Mouse (Mus musculus): ENCODE data around the gene Fut2.

The Fut2 gene

DNA sequence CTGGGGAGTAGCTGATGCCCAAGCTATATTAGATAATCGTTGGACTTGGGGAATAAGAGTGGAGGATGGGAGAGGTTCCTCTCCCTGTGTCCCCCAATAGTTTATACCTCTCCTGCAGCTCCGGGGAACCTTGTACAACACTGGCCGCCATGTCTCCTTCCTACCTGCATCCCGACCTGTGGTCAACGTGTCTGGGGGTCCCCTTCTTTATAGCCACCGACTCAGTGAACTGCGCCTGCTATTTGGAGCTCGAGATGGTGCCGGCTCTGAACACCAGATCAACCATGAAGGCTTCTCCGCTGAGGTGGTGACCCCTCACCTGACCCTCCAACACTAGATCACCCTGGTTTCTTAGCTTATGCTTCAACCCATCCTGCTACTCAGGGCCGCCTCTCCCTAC is 36.1 kb upstream of the Fut2 start:
- DNase-seq = peak; percentile 43

DNA sequence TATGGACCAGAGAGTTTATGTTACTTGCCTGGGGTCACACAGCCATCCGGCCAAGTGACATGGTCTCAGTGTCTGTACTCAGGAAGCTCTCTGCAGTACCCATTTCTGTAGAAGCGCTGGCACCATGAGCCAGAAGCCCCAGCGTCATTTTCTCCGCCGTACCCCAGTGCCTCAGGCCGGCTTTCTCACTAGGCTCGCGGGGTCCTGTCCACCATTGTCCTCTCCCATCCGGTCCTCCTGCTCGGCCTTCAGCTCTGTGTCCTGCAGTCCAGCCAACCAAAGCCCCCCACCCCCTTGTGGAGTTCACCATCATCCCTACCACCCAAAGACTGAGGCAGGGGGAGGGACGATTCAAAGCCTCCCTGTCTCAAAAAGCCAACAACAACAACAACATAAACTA is 35.4 kb upstream of the Fut2 start:
- peak; percentile 46 for DNase-seq

DNA sequence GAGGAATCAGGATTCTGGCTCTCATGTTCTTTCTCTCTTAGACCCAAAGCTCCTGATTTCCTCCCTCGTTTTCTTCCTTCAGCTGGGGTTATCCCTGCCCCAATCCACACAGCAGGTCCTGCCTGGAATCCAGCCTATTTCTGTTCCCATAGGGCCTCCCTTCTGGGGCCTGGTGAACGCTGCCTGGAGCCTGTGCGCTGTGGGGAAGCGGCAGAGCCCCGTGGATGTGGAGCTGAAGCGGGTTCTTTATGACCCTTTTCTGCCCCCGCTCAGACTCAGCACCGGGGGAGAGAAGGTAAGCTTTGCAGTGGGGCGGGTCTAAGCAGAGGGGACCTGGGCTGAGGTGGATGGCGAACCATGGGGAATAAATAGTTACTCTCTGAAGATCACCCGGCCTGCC is 34.9 kb upstream of the Fut2 start:
- no peak for DNase-seq

DNA sequence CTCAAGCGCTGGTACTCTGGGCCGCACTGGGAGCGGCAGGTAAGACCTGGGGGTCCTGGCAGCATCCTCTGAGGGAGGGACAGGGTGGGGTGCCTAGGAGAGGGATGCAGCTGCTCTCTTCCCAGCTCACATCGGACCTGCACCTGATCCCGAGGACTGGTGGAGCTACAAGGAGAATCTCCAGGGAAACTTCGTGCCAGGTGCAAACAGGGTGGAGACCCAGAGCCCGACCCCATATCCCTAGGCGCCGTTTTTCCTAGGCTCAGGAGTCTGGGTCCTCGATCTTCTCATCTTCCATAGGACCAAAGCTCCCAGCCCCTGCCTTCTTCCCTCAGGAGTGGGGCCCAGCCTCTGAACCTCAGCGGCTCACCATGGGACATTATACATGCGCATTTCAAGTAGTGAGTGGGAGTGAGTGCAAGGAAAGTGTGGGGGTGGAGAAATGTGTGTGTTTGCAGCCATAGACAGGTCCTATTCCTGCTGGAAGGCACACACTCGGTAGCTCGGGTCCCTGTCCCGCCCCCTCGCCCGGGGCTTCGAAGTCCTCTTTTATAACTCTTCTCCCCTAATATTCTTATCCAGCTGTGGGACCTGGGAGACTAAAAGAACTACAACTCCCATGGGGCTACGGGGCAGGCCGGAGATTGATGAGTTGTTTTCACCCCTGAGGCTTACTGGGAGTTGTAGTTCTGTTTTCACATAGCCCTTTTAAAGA is 34.3 kb upstream of the Fut2 start:
- DNase-seq = peak; percentile 81

DNA sequence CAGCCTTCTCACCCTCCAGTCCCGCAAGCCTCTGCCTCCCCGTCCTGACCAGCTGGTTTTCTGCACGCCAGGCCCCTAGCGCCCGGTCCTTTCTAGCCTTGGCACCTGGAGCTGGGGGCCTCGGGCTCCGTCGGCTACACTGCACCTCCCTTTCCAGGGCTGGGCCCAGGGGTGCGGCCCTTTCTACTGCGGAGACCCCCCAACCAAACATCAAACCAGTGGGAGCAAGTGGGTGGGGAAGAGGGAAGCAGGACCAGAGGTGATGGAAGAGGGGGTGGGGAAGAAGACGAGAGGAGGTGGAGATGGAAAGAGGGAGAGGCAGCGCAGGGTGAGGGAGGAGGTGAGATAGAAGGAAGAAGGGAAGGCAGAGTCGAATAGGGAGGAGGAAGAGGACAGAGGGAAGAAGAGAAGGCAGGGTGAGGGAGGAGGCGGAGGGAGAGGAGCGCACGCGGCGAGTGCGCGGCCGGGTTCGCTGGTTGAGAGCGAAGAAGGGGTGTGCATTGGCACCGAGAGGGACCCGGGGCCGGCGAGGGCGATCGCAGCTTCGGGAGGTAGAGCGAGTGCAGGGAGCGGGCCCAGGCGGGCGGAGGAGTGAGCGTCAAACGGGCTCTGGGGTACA is 33.4 kb upstream of the Fut2 start, which contains the start of gene Car11:
Gene Car11, plus strand, starts transcription at position 321 of the 619 bp plus-strand sequence.
- peak; percentile 54 for DNase-seq

DNA sequence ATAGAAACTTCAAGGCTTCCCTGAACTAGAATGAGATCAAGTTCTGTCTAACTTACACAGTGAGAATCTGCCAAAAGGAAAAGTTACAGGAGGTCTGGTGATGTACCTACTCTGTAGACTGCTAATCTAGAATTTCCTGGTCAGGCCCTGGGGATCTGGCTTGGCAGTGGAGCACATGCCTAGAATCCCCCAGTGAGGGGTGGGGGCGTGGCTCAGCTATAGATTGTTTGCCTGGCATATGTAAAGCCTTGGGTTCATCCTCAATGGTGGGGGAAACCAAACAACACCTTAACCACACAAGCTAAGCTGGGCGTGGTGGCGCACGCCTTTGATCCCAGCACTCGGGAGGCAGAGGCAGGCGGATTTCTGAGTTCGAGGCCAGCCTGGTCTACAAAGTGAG is 31.7 kb upstream of the Fut2 start:
- DNase-seq = peak; percentile 32

DNA sequence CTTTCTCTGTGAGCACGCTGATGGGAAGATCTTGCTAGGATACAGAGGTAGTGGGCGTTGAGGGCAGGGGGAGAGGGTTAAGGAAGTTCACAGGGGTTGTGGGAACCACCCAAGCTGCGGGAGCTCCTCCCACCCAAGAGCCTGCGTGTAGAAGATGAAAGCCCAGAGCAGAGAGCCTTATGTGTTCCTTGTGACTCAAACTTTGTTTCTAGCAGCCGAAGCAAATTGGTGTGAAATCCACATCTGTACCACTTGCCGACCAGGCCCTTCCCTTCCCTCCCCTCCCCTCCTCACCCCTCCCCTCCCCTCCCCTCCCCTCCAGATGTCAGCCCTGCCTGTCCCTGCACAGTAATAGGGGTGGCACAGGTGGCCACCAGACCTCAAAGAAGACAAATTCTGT is 28.9 kb upstream of the Fut2 start:
- no peak for DNase-seq

DNA sequence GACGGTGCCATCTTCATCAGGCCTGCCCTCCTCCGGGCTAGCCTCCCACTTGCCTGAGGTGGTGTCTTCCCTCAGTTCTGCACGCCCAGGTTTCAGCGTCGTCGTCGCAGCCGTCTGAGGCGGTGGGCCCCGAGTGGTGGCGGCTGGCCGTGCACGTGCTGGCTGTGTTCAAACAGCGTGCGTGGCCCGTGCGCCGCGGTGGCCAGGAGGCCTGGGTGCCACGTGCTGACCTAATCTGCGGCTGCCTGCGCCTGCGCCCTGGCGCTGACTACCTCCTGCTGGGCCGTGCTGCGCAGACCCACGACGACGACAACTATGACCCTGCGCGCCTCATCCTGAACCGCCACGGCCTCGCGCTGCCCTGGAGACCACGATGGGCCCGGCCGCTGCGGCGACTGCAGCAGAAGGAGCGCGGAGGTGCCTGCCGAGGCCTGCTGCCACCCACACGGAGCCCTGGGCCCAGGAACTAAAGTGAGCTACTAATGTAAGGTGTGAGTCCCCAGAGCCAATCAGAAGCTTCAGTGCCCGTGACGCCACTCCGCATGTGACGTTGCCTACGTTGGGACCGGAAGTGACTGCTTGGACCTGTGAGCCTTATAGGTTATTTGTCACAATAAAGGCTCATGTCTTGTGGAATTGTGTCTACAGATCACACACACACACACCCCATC is 27.9 kb upstream of the Fut2 start, which contains the start of gene Sec1:
Gene Sec1, minus strand, starts transcription at position 482 of the 671 bp plus-strand sequence.
- no peak for DNase-seq

DNA sequence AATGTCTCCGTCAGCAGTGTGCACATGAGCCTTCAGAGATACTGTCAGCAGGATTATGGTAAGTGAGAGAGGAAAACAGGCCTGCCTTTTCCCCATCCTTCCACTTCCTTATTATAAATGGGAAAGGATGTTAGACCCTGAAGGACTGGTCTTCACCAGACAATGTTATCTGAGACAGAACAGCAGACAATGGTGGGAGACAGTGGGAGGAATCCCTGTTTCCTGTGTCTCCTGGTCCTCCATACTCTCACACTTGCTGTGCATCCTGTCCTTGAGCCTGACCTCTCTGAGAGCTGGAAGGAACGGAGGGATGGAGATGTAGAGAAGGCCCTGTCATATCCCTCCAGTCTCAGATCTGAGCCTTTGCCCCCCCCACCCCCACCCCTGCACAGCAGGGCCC is 26.2 kb upstream of the Fut2 start:
- DNase-seq = no peak

DNA sequence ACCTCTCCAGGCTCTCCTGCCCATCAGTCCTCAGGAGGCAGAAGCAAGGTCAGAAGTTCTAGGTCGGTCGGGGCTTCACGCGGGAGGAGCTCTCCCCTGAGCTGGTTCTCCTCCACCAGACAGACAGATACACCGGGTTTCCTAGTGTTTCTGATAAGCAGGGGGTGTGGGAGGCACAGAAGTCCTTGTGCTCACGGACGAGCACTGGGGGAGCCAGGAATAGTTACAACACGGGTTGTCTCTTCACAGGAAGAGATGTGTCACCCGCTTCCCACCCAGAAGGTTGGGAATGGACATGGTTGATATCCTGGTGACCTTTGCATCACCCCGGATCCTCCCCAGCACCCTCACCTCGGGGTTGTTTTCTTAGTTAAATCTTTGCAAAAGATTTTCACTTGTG is 23.6 kb upstream of the Fut2 start:
- no peak for DNase-seq

DNA sequence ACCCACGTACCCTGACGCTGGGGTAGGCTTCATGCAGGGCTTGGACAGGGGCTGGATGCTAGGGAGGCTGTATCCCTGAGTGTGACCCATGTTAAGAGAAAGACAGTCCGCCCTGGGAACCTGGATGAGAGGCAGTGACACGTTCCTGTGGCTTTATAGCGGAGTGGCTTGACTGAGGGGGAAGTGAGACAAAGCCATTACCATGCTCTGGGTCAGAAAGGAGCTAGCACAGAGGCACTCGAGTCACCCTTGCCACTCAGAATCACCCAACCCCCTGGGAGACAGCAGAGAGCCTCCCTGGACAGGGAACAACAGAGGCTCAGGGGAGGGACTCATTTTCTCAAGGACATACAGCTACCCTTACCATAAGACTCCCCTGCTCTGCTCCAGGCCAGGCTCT is 22.9 kb upstream of the Fut2 start:
- DNase-seq = no peak

DNA sequence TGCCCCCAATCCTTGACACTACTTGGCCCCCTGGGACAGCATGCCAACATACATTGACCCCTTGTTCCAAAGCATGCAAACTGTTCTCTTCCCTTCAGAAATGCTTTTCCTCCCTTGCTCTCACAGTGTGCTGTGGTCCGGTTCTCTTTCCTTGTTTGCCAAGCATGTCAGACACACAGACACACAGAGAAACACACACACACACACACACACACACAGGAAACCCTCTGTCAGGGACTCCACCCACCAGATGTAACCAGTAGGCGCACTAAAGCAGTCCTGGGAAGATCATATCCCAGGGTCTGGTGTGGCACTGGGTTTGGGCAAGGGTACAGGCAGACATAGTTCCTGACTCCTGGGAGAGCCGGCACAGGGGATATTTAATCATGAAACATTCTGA is 20.6 kb upstream of the Fut2 start:
- no peak for DNase-seq

DNA sequence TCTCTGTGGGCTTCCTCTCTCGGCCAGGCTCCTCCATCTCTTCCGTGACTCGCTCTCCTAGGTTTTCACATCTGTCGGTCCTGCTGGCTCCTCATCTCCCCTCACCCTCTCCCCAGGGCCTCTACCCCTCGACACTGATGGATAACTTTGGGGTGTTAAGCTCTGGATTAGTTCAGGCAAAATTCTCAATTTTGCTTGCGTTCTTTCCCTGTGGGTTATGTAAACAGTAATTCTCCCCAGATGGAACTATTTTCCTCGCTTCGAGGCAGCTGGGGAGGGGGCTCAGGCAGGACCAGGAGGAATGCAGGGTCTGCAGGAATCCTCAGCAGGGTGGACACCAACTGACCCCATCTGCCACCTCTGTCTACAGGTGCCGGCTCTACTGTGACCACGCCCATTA is 19.6 kb upstream of the Fut2 start:
- no peak for DNase-seq

DNA sequence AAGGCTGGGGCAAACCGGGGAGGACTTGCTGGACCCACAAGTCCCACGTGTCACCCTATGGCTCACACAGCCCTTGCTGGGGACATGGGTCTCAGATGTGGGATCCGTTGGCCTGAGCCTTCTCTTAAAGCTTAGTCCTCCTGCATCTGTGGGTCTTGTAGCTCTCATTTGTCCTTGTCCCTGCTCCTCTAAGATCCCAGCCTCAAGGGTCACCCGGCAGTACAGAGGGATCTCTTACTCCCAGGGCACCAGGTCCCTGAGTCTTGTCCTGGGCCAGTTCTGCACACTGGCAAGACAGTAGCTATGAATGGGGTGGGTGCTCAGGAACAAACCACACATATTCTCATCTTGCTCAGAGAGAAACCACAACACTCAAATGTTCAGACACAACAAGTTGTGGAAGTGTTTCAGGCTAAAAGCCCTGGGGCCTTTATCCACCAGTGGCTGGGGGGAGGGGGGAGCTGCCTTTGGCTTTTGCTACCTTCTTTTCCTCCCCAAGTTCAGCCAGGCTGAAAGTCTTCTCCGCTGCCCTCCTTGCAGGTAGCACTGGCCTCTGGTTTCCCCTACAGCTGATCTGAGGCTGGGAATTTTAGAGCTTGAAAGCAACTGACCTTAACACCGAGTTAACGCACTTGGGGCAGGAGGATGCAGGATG is 17.3 kb upstream of the Fut2 start, which contains the start of gene Ntn5:
Gene Ntn5, plus strand, starts transcription at position 627 of the 655 bp plus-strand sequence.
- no peak for DNase-seq

DNA sequence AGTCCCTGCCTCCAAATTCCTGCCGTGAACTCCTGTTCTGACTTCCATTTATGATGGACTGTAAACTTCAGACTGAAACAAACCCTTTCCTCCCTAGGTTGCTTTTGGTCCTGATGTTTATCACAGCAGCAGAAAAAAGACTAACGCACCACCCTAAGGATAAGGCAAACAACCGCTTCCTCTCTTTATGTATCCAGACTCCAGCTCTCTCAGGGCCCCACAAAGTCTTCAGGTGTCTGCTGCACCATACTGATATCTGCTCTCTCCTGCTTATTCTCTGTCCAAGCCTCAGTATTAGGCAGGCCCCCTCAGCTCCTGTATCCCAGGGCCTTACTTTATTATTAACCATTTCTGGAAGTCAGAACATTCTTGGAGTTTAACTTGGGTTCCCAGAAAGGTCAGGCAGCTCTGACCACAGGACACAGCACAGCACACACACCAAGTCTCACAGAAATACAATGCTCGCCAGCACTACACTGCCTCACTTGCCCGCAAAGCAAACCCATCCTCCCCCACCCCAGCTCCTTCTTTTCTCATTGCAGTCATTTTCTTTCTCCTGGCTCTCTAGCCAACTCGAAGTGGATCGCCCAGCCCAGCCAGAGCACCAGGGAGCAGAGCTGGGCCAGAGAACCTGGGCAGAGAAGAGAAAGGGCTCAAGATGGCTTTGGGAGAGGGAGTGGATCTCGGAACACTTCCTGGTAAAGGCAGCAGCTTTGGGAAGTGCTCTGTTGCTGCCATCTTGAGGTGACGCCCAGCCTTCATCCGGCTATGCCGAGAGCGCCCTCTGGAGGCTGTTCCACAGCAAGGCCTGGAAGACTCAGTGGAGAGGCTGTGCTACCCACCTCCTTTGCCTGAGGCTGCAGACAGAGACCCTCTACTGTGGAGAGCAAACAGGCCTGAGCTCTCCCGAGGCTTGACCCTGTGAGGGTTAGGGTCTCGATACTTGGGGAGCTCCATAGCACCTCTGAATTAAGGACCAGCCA is 16.2 kb upstream of the Fut2 start:
- peak; percentile 85 for DNase-seq

DNA sequence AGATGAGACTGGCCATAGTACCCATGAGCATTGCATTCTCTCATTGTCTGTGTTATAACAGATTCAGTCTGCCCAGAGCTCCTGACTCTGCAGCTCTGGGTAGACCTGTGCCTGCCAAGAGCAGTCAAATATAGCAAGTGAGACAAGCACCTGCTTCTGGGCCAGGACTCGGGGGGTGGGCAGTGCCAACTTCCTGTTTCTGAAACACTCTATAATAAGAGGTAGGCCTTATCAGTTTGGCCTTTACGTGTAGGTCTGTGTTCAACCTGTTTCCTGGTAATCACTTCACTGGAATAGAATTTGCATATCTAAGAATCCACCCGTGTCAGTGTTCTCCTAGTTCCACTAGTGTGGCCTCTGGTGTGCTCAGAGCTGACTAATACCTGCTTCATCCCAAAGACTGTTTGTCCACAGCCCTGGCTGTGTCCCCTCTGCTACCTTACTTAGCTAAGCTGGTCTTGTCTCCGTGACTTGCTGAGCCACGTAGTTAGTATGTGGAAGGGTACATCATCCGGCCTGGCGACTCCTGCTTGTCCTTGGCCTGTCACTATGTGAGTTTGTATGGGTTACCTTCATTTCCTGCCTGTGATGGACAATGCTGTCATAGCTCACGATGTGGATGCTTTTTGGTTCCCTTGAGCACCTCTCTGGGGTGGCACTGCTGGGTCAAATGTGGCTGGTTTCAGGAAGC is 15.0 kb upstream of the Fut2 start:
- peak; percentile 44 for DNase-seq

DNA sequence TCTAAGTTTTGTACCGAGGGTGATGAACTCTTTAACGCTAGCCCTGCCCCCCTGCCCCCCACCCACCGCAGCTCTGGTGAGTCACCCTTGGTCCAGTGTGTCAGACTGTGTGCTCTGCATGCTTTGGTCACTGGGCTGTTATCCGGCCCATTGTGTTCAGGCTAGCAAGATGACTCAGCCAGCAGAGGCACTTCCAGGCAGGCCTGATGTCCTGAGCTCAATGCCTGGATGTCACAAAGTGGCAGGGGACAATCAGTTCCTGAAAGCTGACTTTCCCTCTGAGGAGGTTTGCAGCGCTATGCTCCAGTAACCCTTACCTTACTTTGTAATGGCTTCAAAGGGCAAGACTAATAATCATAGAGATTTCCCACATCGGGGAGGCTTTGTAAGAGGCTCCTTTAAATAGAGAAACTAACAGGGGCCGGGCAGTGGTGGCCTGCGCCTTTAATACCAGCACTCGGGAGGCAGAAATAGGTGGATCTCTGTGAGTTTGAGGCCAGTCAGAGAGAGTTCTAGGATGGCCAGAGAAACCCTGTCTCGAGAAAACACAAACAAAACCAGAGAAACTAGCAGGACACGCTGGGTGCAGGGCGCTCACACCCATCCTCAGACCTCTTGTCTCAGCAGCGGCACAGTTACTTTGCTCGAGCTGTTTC is 13.9 kb upstream of the Fut2 start:
- DNase-seq = no peak

DNA sequence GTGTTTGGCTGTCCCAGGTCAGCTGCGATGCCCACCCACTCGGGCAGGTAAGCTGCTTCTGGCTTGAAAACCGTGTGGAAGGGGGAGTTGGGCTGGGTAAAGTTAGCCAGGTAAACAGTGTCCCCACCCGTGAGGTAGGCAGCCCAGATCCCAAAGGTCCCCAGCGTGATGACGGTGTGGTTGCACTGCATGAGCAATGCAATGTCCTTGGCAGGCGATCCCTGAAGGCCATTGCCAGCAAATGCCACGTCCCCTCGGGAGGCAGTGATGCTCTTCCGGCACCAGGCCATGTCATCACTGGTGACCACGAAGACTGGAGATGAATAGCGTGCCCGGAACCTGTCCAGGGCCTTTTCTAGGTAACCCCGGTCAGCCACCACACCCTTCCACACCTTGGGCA is 12.3 kb upstream of the Fut2 start:
- no peak for DNase-seq

DNA sequence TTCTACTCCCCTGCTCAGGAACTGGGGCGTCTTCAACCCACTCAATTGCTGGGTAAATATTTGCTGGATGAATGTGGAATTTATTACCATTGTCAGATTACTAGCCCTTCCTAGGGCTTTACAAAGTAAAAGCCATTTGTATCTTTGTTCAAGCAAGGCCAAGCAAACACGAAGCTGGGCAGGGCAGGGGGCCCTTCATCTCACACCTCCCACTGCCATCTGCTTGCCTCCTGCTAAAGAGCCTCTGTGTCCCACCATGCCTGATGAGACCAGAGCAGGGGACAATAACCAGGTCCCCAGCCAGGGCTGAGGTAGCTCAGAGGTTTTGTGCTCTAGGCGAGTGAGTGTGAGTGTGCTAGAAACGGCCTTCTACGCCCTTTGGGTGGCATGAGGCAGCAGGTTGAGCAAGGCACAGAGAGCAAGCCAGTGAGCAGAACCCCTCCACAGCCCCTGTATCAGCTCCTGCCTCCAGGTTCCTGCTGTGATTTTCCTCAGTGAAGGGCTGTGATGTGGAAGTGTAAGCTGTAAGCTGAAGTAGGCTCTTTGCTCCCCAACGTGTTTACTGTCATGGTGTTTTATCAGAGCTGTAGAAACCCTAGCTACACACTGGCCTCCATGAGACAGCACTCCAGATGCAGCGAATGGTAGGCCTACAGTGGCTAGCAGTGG is 11.6 kb upstream of the Fut2 start:
- no peak for DNase-seq

DNA sequence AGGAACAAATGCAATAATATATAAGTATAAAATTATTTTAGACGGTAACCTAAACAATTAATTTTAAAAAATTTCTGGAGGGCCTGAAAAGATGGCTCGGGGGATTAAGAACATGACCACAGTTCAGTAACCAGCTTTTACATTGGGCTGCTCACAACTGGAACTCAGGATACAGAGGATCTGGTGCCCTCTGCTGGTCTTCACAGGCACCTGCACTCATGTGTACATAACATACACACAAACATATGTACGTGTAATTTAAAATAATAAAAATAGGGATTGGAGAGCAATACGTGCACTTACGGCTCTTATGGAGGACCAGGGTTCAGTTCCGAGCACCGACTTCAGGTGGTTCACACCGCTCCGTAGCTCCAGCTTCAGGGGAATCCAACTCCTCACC is 2.7 kb upstream of the Fut2 start:
- DNase-seq = no peak

DNA sequence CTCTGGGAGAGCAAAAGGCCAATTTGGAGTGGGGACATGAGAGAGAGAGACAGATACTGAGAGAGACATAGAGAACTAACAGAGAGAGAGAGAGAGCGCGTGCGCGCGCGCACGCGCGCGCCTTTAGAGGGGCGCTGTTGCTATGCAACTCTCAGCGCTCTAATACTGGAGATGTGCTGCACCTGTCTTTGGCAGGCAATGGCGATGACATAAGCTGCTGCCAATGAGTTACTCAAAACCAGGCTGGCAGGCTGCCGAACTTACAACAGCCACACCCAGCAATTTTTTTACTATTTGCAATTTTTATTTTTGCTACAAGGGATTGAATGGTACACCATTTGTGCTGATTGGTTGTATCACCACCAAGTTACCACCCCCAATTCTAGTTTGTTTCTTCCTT is 1.6 kb upstream of the Fut2 start:
- DNase-seq = no peak

Measured in cerebellum, adult 8-10 months (tissue).